Mouse (Mus musculus): ENCODE results near the gene Dusp1. TPM values are rescaled to one million over a fixed set of nuclear protein-coding genes. Genes with fewer than 3 reads are reported as not detected.

Gene Dusp1
- polyA plus RNA-seq, 1 experiment from 2014 or later, result 33.4 TPM

DNA sequence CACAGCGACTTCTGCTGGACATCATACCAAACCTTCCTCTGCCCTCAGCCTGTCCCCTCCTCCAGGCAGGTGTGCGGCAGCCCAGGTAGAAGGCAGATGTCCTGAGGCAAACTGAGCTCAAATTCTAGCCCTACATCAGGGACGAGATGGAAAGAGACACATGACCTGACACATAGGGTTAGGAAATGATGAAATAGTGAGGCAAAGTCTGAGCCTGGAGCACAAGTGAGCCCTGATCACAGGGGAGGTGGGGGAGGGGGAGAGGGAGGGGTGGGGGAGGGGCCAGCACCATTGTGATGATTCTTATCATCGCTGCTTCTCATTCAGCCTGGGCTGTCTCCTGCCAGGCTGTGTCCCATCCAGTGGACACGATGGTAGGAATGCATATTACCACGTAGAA lies 40.0 kb upstream of the Dusp1 start:
- no peaks in the 10 kb centered on the region for H3K9me3 ChIP-seq (replicated peaks; ENCODE audit: control insufficient read depth, low read length, poor library complexity, severe bottlenecking)
- WGBS, result 56% methylated on average over 6 of the region's 6 CpGs
- no peak overlapping the region for H3K4me2 ChIP-seq (ENCODE audit: low read length)
- no peak for ATAC-seq
- peaks cover 3% of the 10 kb centered on the region; the same call in 1 of the 2 replicates for H3K36me3 ChIP-seq (ENCODE audit: control insufficient read depth, insufficient read depth, low read length)
- H3K27ac ChIP-seq (ENCODE audit: low read length), result no peak overlapping the region; the same call in 1 of the 2 replicates
- H3K27me3 ChIP-seq (ENCODE audit: control insufficient read depth, insufficient read depth, low read depth, low read length), result no peaks in the 10 kb centered on the region
- H3K4me1 ChIP-seq (ENCODE audit: control insufficient read depth, insufficient read depth, low read length), result peaks cover 16% of the 10 kb centered on the region
- H3K9ac ChIP-seq (ENCODE audit: low read depth, low read length), result peak overlapping the region; percentile 30; the same call in 1 of the 2 replicates
- no peak overlapping the region for H3K4me3 ChIP-seq (ENCODE audit: low read depth, low read length)

GRCm38 (mm10) chr17:26601514-26601913 lies 39.6 kb upstream of the Dusp1 start:
- 0 out of 2 replicates have a peak overlapping the region, but pooled peaks have one; percentile 18 for H3K9ac ChIP-seq (ENCODE audit: low read depth, low read length)
- WGBS, result 75% methylated on average over 6 of the region's 6 CpGs

GRCm38 (mm10) chr17:26600913-26601447 lies 39.1 kb upstream of the Dusp1 start:
- Histone ChIP-seq H3K36me3 (ENCODE audit: control insufficient read depth, insufficient read depth, low read length) (peaks cover 3% of the 10 kb centered on the region; the same call in 1 of the 2 replicates), H3K9me3 (replicated peaks; ENCODE audit: control insufficient read depth, low read length, poor library complexity, severe bottlenecking) (no peaks in the 10 kb centered on the region), H3K4me1 (ENCODE audit: control insufficient read depth, insufficient read depth, low read length) (peaks cover 23% of the 10 kb centered on the region), H3K27me3 (ENCODE audit: control insufficient read depth, insufficient read depth, low read depth, low read length) (no peaks in the 10 kb centered on the region), H3K27ac (ENCODE audit: low read length) (no peak overlapping the region), H3K9ac (ENCODE audit: low read depth, low read length) (no peak overlapping the region), H3K4me3 (ENCODE audit: low read depth, low read length) (no peak overlapping the region), H3K4me2 (ENCODE audit: low read length) (no peak overlapping the region)
- WGBS, result 73% methylated on average over 17 of the region's 17 CpGs
- no peak for ATAC-seq

More at GRCm38 (mm10) chr17:26601514-26601913, 39.6 kb upstream of the Dusp1 start:
- Histone ChIP-seq H3K4me2 (ENCODE audit: low read length) (no peak overlapping the region), H3K9me3 (replicated peaks; ENCODE audit: control insufficient read depth, low read length, poor library complexity, severe bottlenecking) (no peaks in the 10 kb centered on the region), H3K36me3 (ENCODE audit: control insufficient read depth, insufficient read depth, low read length) (peaks cover 3% of the 10 kb centered on the region; the same call in 1 of the 2 replicates), H3K27me3 (ENCODE audit: control insufficient read depth, insufficient read depth, low read depth, low read length) (no peaks in the 10 kb centered on the region), H3K27ac (ENCODE audit: low read length) (peak overlapping the region; percentile 4; the same call in 1 of the 2 replicates), H3K4me3 (ENCODE audit: low read depth, low read length) (no peak overlapping the region), H3K4me1 (ENCODE audit: control insufficient read depth, insufficient read depth, low read length) (peaks cover 18% of the 10 kb centered on the region)
- no peak for ATAC-seq

DNA sequence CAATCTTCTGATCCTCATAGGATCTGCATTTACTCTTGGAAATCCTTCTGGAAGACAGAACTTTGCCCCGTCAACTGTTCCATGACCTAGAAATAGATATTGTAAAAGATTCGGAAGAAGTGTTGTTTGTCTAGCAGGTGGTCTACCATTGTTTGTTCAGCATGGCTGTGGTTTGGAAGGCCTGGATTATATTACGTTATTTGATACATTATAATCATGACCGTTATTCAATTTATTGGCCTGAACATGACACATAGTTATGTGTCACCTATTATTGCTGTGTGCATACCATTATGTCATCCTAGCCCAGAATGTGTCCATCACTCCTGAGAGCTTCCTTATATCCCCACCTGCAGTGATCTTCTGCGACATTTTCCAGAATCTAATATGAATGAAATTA lies 36.9 kb upstream of the Dusp1 start:
- Histone ChIP-seq H3K9me3 (replicated peaks; ENCODE audit: control insufficient read depth, low read length, poor library complexity, severe bottlenecking) (no peaks in the 10 kb centered on the region), H3K36me3 (ENCODE audit: control insufficient read depth, insufficient read depth, low read length) (no peaks in the 10 kb centered on the region), H3K27me3 (ENCODE audit: control insufficient read depth, insufficient read depth, low read depth, low read length) (no peaks in the 10 kb centered on the region), H3K27ac (ENCODE audit: low read length) (no peak overlapping the region), H3K4me1 (ENCODE audit: control insufficient read depth, insufficient read depth, low read length) (peaks cover 28% of the 10 kb centered on the region), H3K4me3 (ENCODE audit: low read depth, low read length) (no peak overlapping the region), H3K4me2 (ENCODE audit: low read length) (no peak overlapping the region), H3K9ac (ENCODE audit: low read depth, low read length) (no peak overlapping the region)
- no peak for ATAC-seq
- WGBS, result 91% methylated on average over 5 of the region's 5 CpGs

DNA sequence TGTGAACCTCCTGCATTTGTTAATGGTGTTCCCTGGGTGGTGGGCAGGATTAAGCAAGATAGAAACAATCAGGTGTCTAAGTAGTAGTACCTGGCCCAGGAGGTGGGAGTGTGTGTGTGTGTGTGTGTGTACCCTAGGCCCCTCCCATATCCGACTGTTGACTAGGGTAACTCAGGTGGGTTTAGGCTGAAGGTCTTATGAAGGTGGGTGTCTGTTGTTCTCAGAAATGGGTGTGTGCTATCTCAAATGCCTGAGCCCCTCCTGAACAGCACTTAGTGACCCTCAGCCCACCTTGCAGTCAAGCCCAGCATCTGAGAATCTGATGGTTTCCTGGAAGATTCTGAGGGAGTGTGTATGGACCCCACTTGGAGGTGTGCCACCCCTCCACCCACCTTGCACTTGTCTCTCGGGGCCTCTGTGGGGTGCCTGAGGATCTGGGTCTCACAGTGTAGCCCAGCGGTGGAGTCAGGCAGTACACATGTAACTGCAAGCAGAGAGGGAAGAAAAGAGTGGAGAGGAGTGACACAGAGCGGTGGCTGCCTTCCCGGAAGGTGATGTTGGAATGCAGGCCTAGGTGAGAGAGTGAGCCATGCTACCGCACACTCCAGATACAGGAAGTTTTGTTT lies 35.0 kb upstream of the Dusp1 start:
- Histone ChIP-seq H3K4me3 (ENCODE audit: low read depth, low read length) (no peak overlapping the region), H3K9ac (ENCODE audit: low read depth, low read length) (no peak overlapping the region), H3K27ac (ENCODE audit: low read length) (peak overlapping the region; percentile 29), H3K4me2 (ENCODE audit: low read length) (no peak overlapping the region), H3K4me1 (ENCODE audit: control insufficient read depth, insufficient read depth, low read length) (peaks cover 14% of the 10 kb centered on the region), H3K9me3 (replicated peaks; ENCODE audit: control insufficient read depth, low read length, poor library complexity, severe bottlenecking) (no peaks in the 10 kb centered on the region), H3K36me3 (ENCODE audit: control insufficient read depth, insufficient read depth, low read length) (0 out of 2 replicates have a peak, but pooled peaks cover 3% of the 10 kb centered on the region), H3K27me3 (ENCODE audit: control insufficient read depth, insufficient read depth, low read depth, low read length) (no peaks in the 10 kb centered on the region)
- ATAC-seq, result no peak
- WGBS, result 87% methylated on average over 6 of the region's 6 CpGs

DNA sequence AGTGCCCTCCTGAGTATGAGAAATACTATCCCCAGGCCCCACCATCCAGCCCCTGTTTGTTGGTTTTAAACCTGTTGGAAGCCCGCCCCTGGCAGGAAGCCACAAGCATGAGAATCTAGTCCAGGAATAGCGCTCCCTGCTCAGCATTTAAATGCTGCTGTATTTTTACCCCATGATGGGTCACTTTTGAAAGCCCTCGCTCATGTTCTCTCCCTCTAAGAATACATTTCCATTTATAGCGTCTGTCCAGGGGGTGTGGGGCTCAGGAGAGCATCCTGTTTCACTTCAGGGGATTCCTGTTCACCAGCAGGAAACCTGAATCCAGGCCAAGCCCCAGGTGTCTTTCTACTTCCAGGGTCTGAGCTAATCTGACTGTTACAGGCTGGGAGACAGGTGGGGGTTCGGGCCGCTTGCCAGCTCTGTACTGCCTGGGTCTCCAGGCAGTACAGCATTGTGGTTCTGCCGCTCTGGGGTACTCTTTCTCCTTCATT lies 34.3 kb upstream of the Dusp1 start:
- Histone ChIP-seq H3K9me3 (replicated peaks; ENCODE audit: control insufficient read depth, low read length, poor library complexity, severe bottlenecking) (no peaks in the 10 kb centered on the region), H3K4me1 (ENCODE audit: control insufficient read depth, insufficient read depth, low read length) (peaks cover 11% of the 10 kb centered on the region), H3K4me2 (ENCODE audit: low read length) (no peak overlapping the region), H3K36me3 (ENCODE audit: control insufficient read depth, insufficient read depth, low read length) (0 out of 2 replicates have a peak, but pooled peaks cover 3% of the 10 kb centered on the region), H3K27ac (ENCODE audit: low read length) (peak overlapping the region; percentile 29), H3K27me3 (ENCODE audit: control insufficient read depth, insufficient read depth, low read depth, low read length) (no peaks in the 10 kb centered on the region), H3K4me3 (ENCODE audit: low read depth, low read length) (no peak overlapping the region), H3K9ac (ENCODE audit: low read depth, low read length) (no peak overlapping the region)
- ATAC-seq, result 0 out of 2 replicates have a peak, but pooled peaks have one; percentile 42
- 46% methylated on average over 7 of the region's 7 CpGs for WGBS

DNA sequence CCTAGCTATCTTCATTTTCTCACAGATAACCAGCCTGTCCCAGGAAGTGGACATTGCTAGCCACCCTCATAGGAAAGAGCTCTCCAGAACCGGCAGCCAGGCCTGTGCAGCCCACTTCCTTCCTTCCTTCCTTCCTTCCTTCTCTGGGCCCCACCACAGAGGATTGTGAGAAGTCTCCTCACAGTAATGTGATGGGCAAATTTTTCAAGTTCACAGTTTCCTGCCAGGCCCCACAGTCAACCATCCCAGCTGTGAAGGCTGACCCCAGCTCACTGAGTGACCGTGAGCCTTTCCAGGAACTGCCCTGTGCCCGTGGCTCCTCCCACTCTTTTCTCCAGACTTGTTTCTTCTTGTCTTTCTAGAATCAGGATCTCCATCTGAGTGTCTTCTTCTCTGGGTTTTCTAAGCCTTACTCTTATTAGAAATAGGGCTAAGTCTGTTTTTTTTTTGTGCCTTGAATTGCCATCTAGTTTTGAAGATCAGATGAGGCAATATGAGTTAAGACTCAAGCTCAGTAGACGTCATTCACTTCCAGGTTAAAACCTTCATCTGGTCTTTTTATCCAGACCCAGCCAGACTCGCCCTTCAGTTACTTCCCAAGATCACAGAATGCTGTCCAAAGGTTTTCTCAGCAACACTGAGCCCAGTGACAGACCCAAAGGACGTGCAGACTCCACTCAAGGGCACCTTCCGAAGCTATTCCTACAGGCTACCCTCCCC lies 33.7 kb upstream of the Dusp1 start:
- Histone ChIP-seq H3K4me3 (ENCODE audit: low read depth, low read length) (no peak overlapping the region), H3K9me3 (replicated peaks; ENCODE audit: control insufficient read depth, low read length, poor library complexity, severe bottlenecking) (no peaks in the 10 kb centered on the region), H3K9ac (ENCODE audit: low read depth, low read length) (no peak overlapping the region), H3K36me3 (ENCODE audit: control insufficient read depth, insufficient read depth, low read length) (0 out of 2 replicates have a peak, but pooled peaks cover 3% of the 10 kb centered on the region), H3K27me3 (ENCODE audit: control insufficient read depth, insufficient read depth, low read depth, low read length) (no peaks in the 10 kb centered on the region), H3K27ac (ENCODE audit: low read length) (peak overlapping the region; percentile 29), H3K4me1 (ENCODE audit: control insufficient read depth, insufficient read depth, low read length) (peaks cover 11% of the 10 kb centered on the region), H3K4me2 (ENCODE audit: low read length) (no peak overlapping the region)
- ATAC-seq, result no peak
- WGBS, result 63% methylated on average over 7 of the region's 7 CpGs

DNA sequence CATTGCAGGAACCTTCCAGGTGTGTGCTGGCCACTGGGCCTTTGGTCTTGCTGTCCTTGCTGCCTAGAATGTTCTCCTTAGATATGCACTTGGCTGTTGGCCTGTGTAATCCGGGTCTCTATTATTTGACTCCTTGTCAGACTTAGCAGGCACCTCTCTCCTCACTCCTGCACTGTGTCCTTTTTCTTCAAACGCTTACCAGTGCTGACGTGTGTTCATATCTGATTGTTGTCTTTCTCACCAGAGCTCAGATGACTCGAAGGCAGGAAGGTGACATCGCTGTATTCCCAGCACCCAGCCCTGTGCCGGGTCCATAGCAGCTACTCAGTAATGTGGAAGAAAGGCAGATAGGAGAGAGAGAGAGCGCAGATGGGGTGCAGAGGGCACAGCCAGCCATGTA lies 33.0 kb upstream of the Dusp1 start:
- Histone ChIP-seq H3K9me3 (replicated peaks; ENCODE audit: control insufficient read depth, low read length, poor library complexity, severe bottlenecking) (no peaks in the 10 kb centered on the region), H3K4me2 (ENCODE audit: low read length) (no peak overlapping the region)

More for the DNA sequence above, 33.0 kb upstream of the Dusp1 start:
- H3K36me3 ChIP-seq (ENCODE audit: control insufficient read depth, insufficient read depth, low read length), result 0 out of 2 replicates have a peak, but pooled peaks cover 3% of the 10 kb centered on the region
- no peak for ATAC-seq
- no peak overlapping the region for H3K9ac ChIP-seq (ENCODE audit: low read depth, low read length)
- no peak overlapping the region for H3K4me3 ChIP-seq (ENCODE audit: low read depth, low read length)
- H3K27ac ChIP-seq (ENCODE audit: low read length), result no peak overlapping the region; the same call in 1 of the 2 replicates
- H3K27me3 ChIP-seq (ENCODE audit: control insufficient read depth, insufficient read depth, low read depth, low read length), result no peaks in the 10 kb centered on the region
- 87% methylated on average over 7 of the region's 7 CpGs for WGBS
- H3K4me1 ChIP-seq (ENCODE audit: control insufficient read depth, insufficient read depth, low read length), result peaks cover 11% of the 10 kb centered on the region

Data from midbrain, embryonic 16.5 days (tissue).